16 mouse cellular contexts compared by ENCODE assay signal in the genomic region with DNA sequence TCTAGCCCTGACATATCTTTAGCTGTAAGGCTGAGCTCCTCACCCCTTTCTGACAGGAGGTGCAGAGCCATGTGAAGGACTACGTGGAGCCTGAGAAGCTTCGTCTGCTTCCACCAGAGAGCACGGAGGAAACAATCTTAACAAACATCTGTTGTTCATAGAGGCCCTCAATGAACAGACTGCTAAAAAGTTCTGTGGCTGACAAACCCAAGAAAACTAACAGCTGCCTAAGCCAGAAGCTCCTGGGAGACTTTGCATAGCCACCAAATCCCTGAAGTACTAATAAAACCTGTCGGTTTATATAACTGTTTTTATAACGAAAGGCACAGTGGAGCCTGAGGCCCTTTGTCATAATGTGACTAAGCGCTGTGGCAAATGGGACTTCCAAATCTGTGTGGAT. TPM values are rescaled to one million over a fixed set of nuclear protein-coding genes. Genes with fewer than 3 reads are reported as not detected.
DNase-seq lines count a peak whose midpoint lies in the region; ATAC-seq and TF ChIP-seq lines count a peak whose summit lies in the region.
"Had no signal": no experiment of that assay in that cellular context is flagged by ENCODE, and none has a peak within 500 bp of the region (broad histone marks: within the 10 kb centered on the region; RNA-seq: fewer than 3 reads in every experiment).

No protein-coding gene starts in this region.

- no peak for ATAC-seq in intestine, embryonic 16.5 days
- ATAC-seq in intestine, postnatal 0 days = no peak
- ATAC-seq in neural tube, embryonic 13.5 days (ENCODE audit: low read depth) = no peak
- ATAC-seq in erythroid progenitor cell, adult 5-6 weeks (replicated peaks; ENCODE audit: low FRiP score, poor library complexity, severe bottlenecking) = no peak

- peak overlapping the region; percentile 24; the same call in 1 of the 2 replicates for H3K27ac ChIP-seq in intestine, embryonic 16.5 days (ENCODE audit: low read length)
- no peak overlapping the region for H3K27ac ChIP-seq in intestine, postnatal 0 days (ENCODE audit: low read depth, low read length)
- peak overlapping the region; percentile 49; the same call in 1 of the 2 replicates for H3K27ac ChIP-seq in neural tube, embryonic 13.5 days (replicated peaks)
- H3K27ac ChIP-seq: forebrain, embryonic 10.5 days; neural tube, embryonic 12.5 days had no signal

- H3K4me1 ChIP-seq in intestine, embryonic 16.5 days (ENCODE audit: control insufficient read depth, insufficient read depth, low read length) = peaks cover 33% of the 10 kb centered on the region
- peaks cover 11% of the 10 kb centered on the region for H3K4me1 ChIP-seq in intestine, postnatal 0 days (replicated peaks; ENCODE audit: control insufficient read depth, insufficient read depth, low read length)
- H3K4me1 ChIP-seq in neural tube, embryonic 13.5 days (replicated peaks) = peaks cover 58% of the 10 kb centered on the region

- no peak overlapping the region for H3K4me3 ChIP-seq in intestine, embryonic 16.5 days (ENCODE audit: low read length)
- H3K4me3 ChIP-seq in intestine, postnatal 0 days (ENCODE audit: low read depth, low read length) = no peak overlapping the region
- H3K4me3 ChIP-seq in neural tube, embryonic 13.5 days = no peak overlapping the region
- H3K4me3 ChIP-seq: forebrain, embryonic 10.5 days; neural tube, embryonic 12.5 days had no signal

- no peaks in the 10 kb centered on the region for H3K9me3 ChIP-seq in intestine, embryonic 16.5 days (ENCODE audit: control insufficient read depth, low read length)
- no peaks in the 10 kb centered on the region for H3K9me3 ChIP-seq in intestine, postnatal 0 days (ENCODE audit: control insufficient read depth)
- H3K9me3 ChIP-seq in neural tube, embryonic 13.5 days = no peaks in the 10 kb centered on the region
- H3K9me3 ChIP-seq: forebrain, embryonic 10.5 days; neural tube, embryonic 12.5 days had no signal

- H3K27me3 ChIP-seq in intestine, embryonic 16.5 days (replicated peaks; ENCODE audit: control insufficient read depth, insufficient read depth, low read length) = no peaks in the 10 kb centered on the region
- no peaks in the 10 kb centered on the region for H3K27me3 ChIP-seq in intestine, postnatal 0 days (replicated peaks; ENCODE audit: control insufficient read depth, insufficient read depth, low read length)
- H3K27me3 ChIP-seq in neural tube, embryonic 13.5 days = no peaks in the 10 kb centered on the region
- H3K27me3 ChIP-seq: neural tube, embryonic 12.5 days had no signal

- 49% methylated on average over 6 of the region's 6 CpGs for WGBS in intestine, embryonic 16.5 days
- whole genome bisulfite sequencing in intestine, postnatal 0 days = 50% methylated on average over 6 of the region's 6 CpGs
- 60% methylated on average over 6 of the region's 6 CpGs for WGBS in neural tube, embryonic 13.5 days

- no peaks in the 10 kb centered on the region; the same call in 1 of the 2 replicates for H3K36me3 ChIP-seq in intestine, embryonic 16.5 days (ENCODE audit: control insufficient read depth, insufficient read depth, low read length)
- peaks cover 15% of the 10 kb centered on the region for H3K36me3 ChIP-seq in intestine, postnatal 0 days (ENCODE audit: control insufficient read depth, insufficient read depth)
- no peaks in the 10 kb centered on the region for H3K36me3 ChIP-seq in neural tube, embryonic 13.5 days

- peak; percentile 2 for DNase-seq in embryo, embryonic 10 days (ENCODE audit: low spot score)
- DNase-seq in embryo, embryonic 10.5 days (ENCODE audit: low spot score) = no peak
- no peak for DNase-seq in neural tube, embryonic 10.5 days (ENCODE audit: extremely low spot score, low spot score)
- DNase-seq in retina, embryonic 14.5 days (ENCODE audit: low spot score) = no peak
- DNase-seq: gastrocnemius, postnatal 10 days; heart, postnatal 36 days; right cerebral cortex, adult 18-20 months had no signal

- H3K9ac ChIP-seq in intestine, embryonic 16.5 days (ENCODE audit: low read depth, low read length) = no peak overlapping the region
- H3K9ac ChIP-seq in intestine, postnatal 0 days (ENCODE audit: low read depth, low read length) = no peak overlapping the region
- no peak overlapping the region for H3K9ac ChIP-seq in neural tube, embryonic 13.5 days
- H3K9ac ChIP-seq: neural tube, embryonic 12.5 days had no signal

- TF ChIP-seq CTCF in intestine, postnatal 0 days (IDR thresholded peaks at IDR 0.05; ENCODE audit: low read depth) = no peak

- H3K4me2 ChIP-seq in intestine, embryonic 16.5 days (ENCODE audit: low read depth, low read length) = no peak overlapping the region
- no peak overlapping the region for H3K4me2 ChIP-seq in intestine, postnatal 0 days (replicated peaks; ENCODE audit: low read depth)
- no peak overlapping the region for H3K4me2 ChIP-seq in neural tube, embryonic 13.5 days
- H3K4me2 ChIP-seq: neural tube, embryonic 12.5 days had no signal

RNA-seq across cellular contexts. Expression of a gene that starts 9.0 kb away (rescaled TPM):
- 59.6 and 64.1 TPM in 2 replicates for polyA plus RNA-seq in intestine, embryonic 16.5 days (2015; fragmentation: Nextera tagmentation; extraction: Ambion mirVana)
- polyA plus RNA-seq in intestine, postnatal 0 days (2015; fragmentation: Nextera tagmentation; extraction: Ambion mirVana) = 53.1 and 55.0 TPM in 2 replicates
- polyA plus RNA-seq in neural tube, embryonic 13.5 days (2015; fragmentation: Nextera tagmentation; extraction: Ambion mirVana) = 50.3 and 61.8 TPM in 2 replicates
- total RNA-seq in erythroid progenitor cell, adult 5-6 weeks (2015; ENCODE audit: low replicate concordance) = 69.2 and 88.4 TPM in 2 replicates
- total RNA-seq in erythroid progenitor cell, adult 5-6 weeks (2017; ENCODE audit: low replicate concordance) = 9.1 and 9.5 TPM in 2 replicates

RNA-seq across cellular contexts. Expression of a gene that starts 25.7 kb away (rescaled TPM):
- polyA plus RNA-seq in intestine, embryonic 16.5 days (2015; fragmentation: Nextera tagmentation; extraction: Ambion mirVana) = 0.15 and 0.16 TPM in 2 replicates
- 0.10 TPM in 1 of 2 replicates, not detected in the other for polyA plus RNA-seq in intestine, postnatal 0 days (2015; fragmentation: Nextera tagmentation; extraction: Ambion mirVana)
- 0.14 TPM in 1 of 2 replicates, not detected in the other for polyA plus RNA-seq in neural tube, embryonic 13.5 days (2015; fragmentation: Nextera tagmentation; extraction: Ambion mirVana)
- not detected in 2 replicates for total RNA-seq in erythroid progenitor cell, adult 5-6 weeks (2015; ENCODE audit: low replicate concordance)
- not detected in 2 replicates for total RNA-seq in erythroid progenitor cell, adult 5-6 weeks (2017; ENCODE audit: low replicate concordance)
- total RNA-seq: adrenal gland, adult 18-20 months; common myeloid progenitor, adult 5-6 weeks; megakaryocyte-erythroid progenitor cell, adult 5-6 weeks had no signal
- polyA plus RNA-seq: neural tube, embryonic 12.5 days had no signal

RNA-seq across cellular contexts. Expression of a gene that starts 32.1 kb away (rescaled TPM):
- polyA plus RNA-seq in intestine, embryonic 16.5 days (2015; fragmentation: Nextera tagmentation; extraction: Ambion mirVana) = 5.8 TPM in 2 replicates
- polyA plus RNA-seq in intestine, postnatal 0 days (2015; fragmentation: Nextera tagmentation; extraction: Ambion mirVana) = 3.3 and 3.5 TPM in 2 replicates
- polyA plus RNA-seq in neural tube, embryonic 13.5 days (2015; fragmentation: Nextera tagmentation; extraction: Ambion mirVana) = 14.9 and 15.0 TPM in 2 replicates
- 2.2 and 5.4 TPM in 2 replicates for total RNA-seq in erythroid progenitor cell, adult 5-6 weeks (2015; ENCODE audit: low replicate concordance)
- 2.5 and 2.6 TPM in 2 replicates for total RNA-seq in erythroid progenitor cell, adult 5-6 weeks (2017; ENCODE audit: low replicate concordance)
